Mouse (Mus musculus) small intestine, adult 2 months (tissue): ENCODE data around the gene Dcps.

Experiments used
- CTCF ChIP-seq: fragments of 200-500 bp; IDR thresholded peaks from 2 replicates; pipeline ENCODE4 v1.5.1; 2012; ENCODE audit warnings: low read depth, mild to moderate bottlenecking, control low read depth, inconsistent platforms, low read length, moderate library complexity, mixed read lengths; ENCODE audit not compliant: insufficient replicate concordance, insufficient read length; ENCODE audit errors: extremely low read depth
- POLR2A ChIP-seq: fragments of 200-500 bp; IDR thresholded peaks from 2 replicates; pipeline ENCODE4 v1.6.1; 2012; ENCODE audit warnings: low read depth, mild to moderate bottlenecking, control low read depth, inconsistent platforms, low read length, moderate library complexity

- TF ChIP-seq POLR2A (0 out of 2 replicates have a peak, but pooled peaks have one; percentile 3), CTCF (no peak)
Observed at GRCm38 (mm10) chr9:35176124-35176659, 331 bp upstream of the Dcps start.
